Mouse (Mus musculus): Measurements from ENCODE around the gene Fam216b.

Fam216b gene

GRCm38 (mm10) chr14:78088907-78089306 lies at the start of gene Fam216b:
Gene Fam216b (minus strand): TSS chr14:78089007.
- no peak for DNase-seq (ENCODE audit: extremely low spot score)

- no peak for DNase-seq (ENCODE audit: extremely low spot score)
Observed at GRCm38 (mm10) chr14:78132368-78133052, 43.7 kb upstream of the Fam216b start.

- DNase-seq (ENCODE audit: extremely low spot score), result no peak
Observed at GRCm38 (mm10) chr14:78126670-78127069, 37.9 kb upstream of the Fam216b start.

- no peak for DNase-seq (ENCODE audit: extremely low spot score)
Observed at GRCm38 (mm10) chr14:78120286-78120685, 31.5 kb upstream of the Fam216b start.

GRCm38 (mm10) chr14:78119449-78120200 lies 30.8 kb upstream of the Fam216b start:
- no peak for DNase-seq (ENCODE audit: extremely low spot score)

- no peak for DNase-seq (ENCODE audit: extremely low spot score)
Observed at GRCm38 (mm10) chr14:78117671-78118070, 28.9 kb upstream of the Fam216b start.

- DNase-seq (ENCODE audit: extremely low spot score), result no peak
Observed at GRCm38 (mm10) chr14:78117268-78117667, 28.5 kb upstream of the Fam216b start.

GRCm38 (mm10) chr14:78112466-78112865 lies 23.7 kb upstream of the Fam216b start:
- no peak for DNase-seq (ENCODE audit: extremely low spot score)

GRCm38 (mm10) chr14:78110871-78111270 lies 22.1 kb upstream of the Fam216b start:
- DNase-seq (ENCODE audit: extremely low spot score), result no peak

- no peak for DNase-seq (ENCODE audit: extremely low spot score)
Observed at GRCm38 (mm10) chr14:78109419-78109818, 20.6 kb upstream of the Fam216b start.

GRCm38 (mm10) chr14:78108388-78108787 lies 19.6 kb upstream of the Fam216b start:
- no peak for DNase-seq (ENCODE audit: extremely low spot score)

GRCm38 (mm10) chr14:78089591-78089990 lies 784 bp upstream of the Fam216b start:
- no peak for DNase-seq (ENCODE audit: extremely low spot score)

- DNase-seq (ENCODE audit: extremely low spot score), result no peak
Observed at GRCm38 (mm10) chr14:78083465-78083864, 5.3 kb downstream of the Fam216b start.

GRCm38 (mm10) chr14:78077508-78077907 lies 11.3 kb downstream of the Fam216b start:
- no peak for DNase-seq (ENCODE audit: extremely low spot score)

- no peak for DNase-seq (ENCODE audit: extremely low spot score)
Observed at GRCm38 (mm10) chr14:78065938-78066710, 22.7 kb downstream of the Fam216b start.

GRCm38 (mm10) chr14:78062484-78062883 lies 26.3 kb downstream of the Fam216b start:
- DNase-seq (ENCODE audit: extremely low spot score), result no peak

- no peak for DNase-seq (ENCODE audit: extremely low spot score)
Observed at GRCm38 (mm10) chr14:78060609-78060951, 28.2 kb downstream of the Fam216b start.

- DNase-seq (ENCODE audit: extremely low spot score), result no peak
Observed at GRCm38 (mm10) chr14:78059878-78060608, 28.8 kb downstream of the Fam216b start.

GRCm38 (mm10) chr14:78057362-78057761 lies 31.4 kb downstream of the Fam216b start:
- no peak for DNase-seq (ENCODE audit: extremely low spot score)

- no peak for DNase-seq (ENCODE audit: extremely low spot score)
Observed at GRCm38 (mm10) chr14:78056371-78056770, 32.4 kb downstream of the Fam216b start.

- no peak for DNase-seq (ENCODE audit: extremely low spot score)
Observed at GRCm38 (mm10) chr14:78048674-78049073, 40.1 kb downstream of the Fam216b start.

GRCm38 (mm10) chr14:78048258-78048657 lies 40.5 kb downstream of the Fam216b start:
- no peak for DNase-seq (ENCODE audit: extremely low spot score)
